Mouse (Mus musculus) small intestine, adult 2 months (tissue): Measurements from ENCODE around the gene Pcsk4. TPM values are rescaled to one million over a fixed set of nuclear protein-coding genes. Genes with fewer than 3 reads are reported as not detected.

ENCODE experiments used
- H3K27ac ChIP-seq: fragments of 200-500 bp; 2 replicates; pipeline ENCODE4 v1.5.1; 2012; ENCODE audit warnings: low read depth, low read length, control low read depth, inconsistent platforms; ENCODE audit not compliant: insufficient read depth
- H3K27me3 ChIP-seq: fragments of 200-500 bp; 2 replicates; pipeline ENCODE4 v1.6.1; 2012; ENCODE audit warnings: mild to moderate bottlenecking, moderate library complexity, low read length, inconsistent platforms; ENCODE audit not compliant: control insufficient read depth, insufficient read depth
- H3K36me3 ChIP-seq: fragments of 200-500 bp; 2 replicates; pipeline ENCODE4 v1.6.1; 2012; ENCODE audit warnings: mild to moderate bottlenecking, low read length, control low read depth, inconsistent platforms; ENCODE audit not compliant: control insufficient read depth, insufficient read depth
- H3K4me1 ChIP-seq: fragments of 200-500 bp; 2 replicates; pipeline ENCODE4 v1.6.1; 2012; ENCODE audit warnings: low read length, inconsistent platforms, mixed read lengths; ENCODE audit not compliant: control insufficient read depth, insufficient read depth, insufficient read length
- H3K4me3 ChIP-seq: fragments of 200-500 bp; 2 replicates; pipeline ENCODE4 v1.5.1; 2012; ENCODE audit warnings: low read depth, mild to moderate bottlenecking, control low read depth, inconsistent platforms, low read length, moderate library complexity
- CTCF ChIP-seq: fragments of 200-500 bp; IDR thresholded peaks from 2 replicates; pipeline ENCODE4 v1.5.1; 2012; ENCODE audit warnings: low read depth, mild to moderate bottlenecking, control low read depth, inconsistent platforms, low read length, moderate library complexity, mixed read lengths; ENCODE audit not compliant: insufficient replicate concordance, insufficient read length; ENCODE audit errors: extremely low read depth
- POLR2A ChIP-seq: fragments of 200-500 bp; IDR thresholded peaks from 2 replicates; pipeline ENCODE4 v1.6.1; 2012; ENCODE audit warnings: low read depth, mild to moderate bottlenecking, control low read depth, inconsistent platforms, low read length, moderate library complexity
- WGBS: fragments of 180-500 bp; shearing (Covaris S2); methylation state at CpG from one replicate; pipeline ENCODE4 v1.1.7; 2018; 5-methylcytosine and 5-hydroxymethylcytosine counted together
- polyA plus RNA-seq: library from polyadenylated mRNA; depleted of rRNA; stranded (reverse); fragments of >200 nt; gene quantifications from 2 replicates; pipeline ENCODE4 v1.2.3, GENCODE M21; 2012

Gene Pcsk4
- polyA plus RNA-seq, 1 experiment = 27.0 TPM

DNA sequence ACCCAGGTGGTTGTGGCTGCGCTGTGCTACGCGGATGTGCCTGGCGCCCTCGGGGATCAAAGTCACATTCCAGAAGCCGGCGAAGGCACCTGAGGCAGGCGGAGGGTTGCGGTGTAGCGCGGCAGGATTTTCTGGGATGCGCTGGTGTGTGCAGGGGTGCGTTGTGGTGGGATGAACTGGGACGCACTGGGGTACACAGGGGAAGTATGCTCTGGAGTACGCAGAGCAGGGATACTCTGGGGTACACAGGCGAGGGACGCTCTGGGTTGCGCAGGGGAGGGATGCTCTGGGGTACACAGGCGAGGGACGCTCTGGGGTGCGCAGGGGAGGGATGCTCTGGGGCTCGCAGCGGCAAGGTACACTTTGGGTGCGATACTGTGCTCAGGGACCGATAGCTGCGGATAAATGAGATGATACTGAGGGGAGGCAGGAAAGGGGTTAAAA is 13.0 kb upstream of the Pcsk4 start:
- no peak overlapping the region for H3K27ac ChIP-seq
- peak overlapping the region; percentile 33 for H3K4me3 ChIP-seq
- H3K36me3 ChIP-seq = no peaks in the 10 kb centered on the region
- H3K27me3 ChIP-seq = peaks cover 2% of the 10 kb centered on the region; the same call in 1 of the 2 replicates
- 4% methylated on average over 26 of the region's 26 CpGs for WGBS
- TF ChIP-seq POLR2A (no peak), CTCF (no peak)
- peaks cover 43% of the 10 kb centered on the region for H3K4me1 ChIP-seq

DNA sequence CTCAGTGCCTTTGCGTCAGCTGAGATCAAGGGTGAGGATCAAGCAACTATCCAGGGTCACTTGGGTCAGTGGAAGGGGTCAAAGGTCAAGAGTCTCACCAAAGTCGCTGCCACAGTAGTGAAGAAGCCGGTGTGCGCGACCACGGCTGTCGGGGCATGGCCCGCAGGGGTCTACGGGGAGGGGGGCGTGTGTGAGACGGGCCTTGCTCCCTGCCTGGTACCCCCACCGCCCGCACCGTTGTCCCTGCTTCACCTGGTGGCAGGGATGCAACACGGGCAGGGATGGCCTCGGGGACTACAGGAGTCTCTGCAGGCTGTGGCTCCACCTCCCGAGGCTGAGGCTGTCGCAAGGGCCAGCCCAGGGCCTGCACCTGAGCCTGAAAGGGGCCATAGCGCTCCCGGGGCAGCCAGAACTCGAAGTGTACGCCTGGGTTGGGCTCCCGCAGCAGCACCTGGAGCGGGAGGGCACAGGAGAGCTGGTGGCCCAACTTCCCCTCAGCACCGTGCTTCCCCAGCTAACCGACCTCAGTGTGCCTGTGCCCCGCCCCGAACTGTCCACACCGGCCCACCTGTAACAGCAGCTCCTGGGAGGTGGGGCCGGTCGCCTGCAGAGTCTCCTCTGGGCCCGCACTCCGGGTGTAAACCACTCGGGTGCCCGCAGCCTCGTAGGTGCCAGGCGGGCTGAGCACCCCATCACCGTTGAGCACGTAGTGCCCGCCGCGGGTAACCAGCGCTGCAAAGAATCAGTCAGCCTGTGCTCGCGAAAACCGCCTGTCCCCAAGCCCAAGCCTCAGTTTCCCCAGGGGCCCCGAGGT is 12.4 kb upstream of the Pcsk4 start:
- Histone ChIP-seq H3K4me3 (peak overlapping the region; percentile 33), H3K27ac (no peak overlapping the region), H3K4me1 (peaks cover 42% of the 10 kb centered on the region), H3K36me3 (no peaks in the 10 kb centered on the region), H3K27me3 (peaks cover 2% of the 10 kb centered on the region; the same call in 1 of the 2 replicates)
- WGBS = 12% methylated on average over 47 of the region's 47 CpGs
- TF ChIP-seq CTCF (no peak), POLR2A (no peak)

DNA sequence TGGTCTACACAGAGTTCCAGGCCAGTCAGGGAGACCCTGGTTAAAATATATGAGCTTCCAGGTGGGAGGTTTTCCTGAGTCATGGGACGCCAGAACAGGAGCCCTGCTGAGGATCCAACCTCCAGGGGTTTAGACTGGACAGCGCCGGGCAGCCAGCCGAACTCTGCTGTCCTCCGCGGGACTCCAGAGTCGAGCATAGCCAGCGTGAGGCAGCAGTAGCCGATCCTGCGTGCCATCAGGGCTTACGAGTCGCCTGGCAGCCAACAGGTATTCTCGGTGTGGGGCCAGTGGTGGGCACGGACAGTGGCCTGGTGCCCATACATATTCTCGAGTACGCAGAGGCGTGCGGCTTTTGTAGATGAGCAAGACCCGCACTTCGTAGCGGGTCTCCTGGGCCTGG is 11.7 kb upstream of the Pcsk4 start:
- no peak overlapping the region for H3K4me3 ChIP-seq
- WGBS = 63% methylated on average over 21 of the region's 21 CpGs
- TF ChIP-seq CTCF = no peak
- peaks cover 42% of the 10 kb centered on the region for H3K4me1 ChIP-seq
- H3K27ac ChIP-seq = no peak overlapping the region
- peaks cover 7% of the 10 kb centered on the region for H3K36me3 ChIP-seq
- H3K27me3 ChIP-seq = peaks cover 2% of the 10 kb centered on the region; the same call in 1 of the 2 replicates

DNA sequence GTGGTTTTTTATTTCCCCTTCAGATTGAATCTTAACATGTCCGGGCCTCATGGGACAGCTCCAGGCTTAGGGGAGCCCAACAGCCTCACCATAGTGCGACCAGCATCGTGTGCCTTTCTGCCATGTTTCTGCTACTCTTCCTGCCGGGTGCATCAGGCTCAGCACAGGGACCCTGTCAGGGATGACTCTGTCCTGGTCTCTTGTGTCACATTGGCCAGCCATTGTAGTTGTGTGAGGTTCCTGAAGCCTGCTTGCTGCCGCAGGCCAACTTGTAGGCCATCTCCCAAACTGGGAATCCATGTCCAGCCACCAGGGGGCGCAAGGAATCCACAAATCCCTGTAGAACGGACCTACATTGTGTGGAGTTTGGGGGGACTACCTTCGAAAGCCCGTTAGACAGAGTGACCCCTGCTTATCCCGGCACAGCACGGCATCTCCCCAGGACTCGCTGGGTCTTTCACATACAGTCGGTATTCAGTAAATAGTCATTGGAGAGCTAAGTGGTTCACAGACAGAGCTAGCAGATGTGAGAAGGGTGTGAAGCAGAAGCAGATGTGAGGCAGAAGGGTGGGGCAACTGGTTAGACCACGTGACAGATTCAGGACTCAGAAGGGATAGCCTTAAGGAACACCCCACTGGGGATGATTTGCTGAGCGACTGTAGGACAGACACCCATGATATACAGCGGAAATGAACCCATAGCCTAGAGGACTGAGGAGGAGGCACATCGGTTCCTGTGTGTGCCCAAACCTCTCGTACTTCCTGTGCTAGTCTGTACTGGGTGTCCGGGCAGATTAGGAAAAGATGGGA is 10.8 kb upstream of the Pcsk4 start:
- Histone ChIP-seq H3K4me3 (no peak overlapping the region), H3K4me1 (peaks cover 36% of the 10 kb centered on the region), H3K27ac (no peak overlapping the region), H3K36me3 (peaks cover 15% of the 10 kb centered on the region), H3K27me3 (peaks cover 2% of the 10 kb centered on the region; the same call in 1 of the 2 replicates)
- 18% methylated on average over 19 of the region's 19 CpGs for WGBS
- TF ChIP-seq POLR2A = no peak
- TF ChIP-seq CTCF = peak; percentile 98

DNA sequence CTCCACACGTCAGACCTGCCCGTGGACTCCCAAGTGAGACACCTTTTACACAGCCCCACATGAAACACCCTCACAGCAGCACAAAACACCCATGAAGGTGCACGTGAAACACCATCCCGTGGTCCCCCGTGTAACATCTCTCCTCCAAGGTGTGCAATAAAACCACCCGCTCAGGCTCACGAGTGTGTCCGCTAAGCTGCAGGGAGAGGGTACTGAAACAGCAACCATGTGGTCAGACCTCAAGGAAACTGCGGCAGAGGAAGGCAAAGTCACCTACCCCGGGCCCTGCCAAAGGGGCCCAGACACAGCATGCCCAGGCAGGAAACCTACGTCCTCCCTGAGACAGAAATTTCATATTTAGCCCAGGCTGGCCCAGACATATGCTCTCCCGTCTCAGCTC is 7.0 kb upstream of the Pcsk4 start:
- TF ChIP-seq POLR2A (no peak), CTCF (no peak)
- no peak overlapping the region for H3K4me3 ChIP-seq
- WGBS = 84% methylated on average over 12 of the region's 12 CpGs

DNA sequence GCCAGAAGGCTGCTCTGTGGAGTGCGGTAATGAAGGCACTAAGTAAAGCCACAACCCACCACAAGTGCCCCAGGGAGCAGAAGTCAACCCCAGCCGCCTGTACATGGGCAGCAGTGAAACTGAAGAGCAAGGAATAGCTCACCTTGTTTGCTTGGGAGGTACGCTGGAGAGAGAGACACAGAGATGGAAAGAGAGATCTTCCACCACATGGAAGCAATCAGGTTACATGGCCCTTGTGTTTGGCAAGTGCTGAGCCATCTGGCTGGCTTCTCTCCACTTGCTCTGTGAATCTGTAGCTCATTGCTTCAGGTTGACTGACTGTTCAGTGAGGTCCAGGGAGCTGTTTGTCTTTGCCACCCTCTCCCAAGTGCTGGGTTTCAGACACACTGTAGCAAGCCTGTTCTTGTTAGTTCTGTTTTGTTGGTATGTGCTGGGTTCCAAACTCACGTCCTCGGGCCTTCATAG is 3.3 kb upstream of the Pcsk4 start:
- Histone ChIP-seq H3K36me3 (peaks cover 28% of the 10 kb centered on the region), H3K27me3 (no peaks in the 10 kb centered on the region), H3K4me3 (peak overlapping the region; percentile 18), H3K4me1 (peaks cover 22% of the 10 kb centered on the region), H3K27ac (peak overlapping the region; percentile 95)
- TF ChIP-seq POLR2A = no peak; the same call in 1 of the 2 replicates
- TF ChIP-seq CTCF = no peak
- 44% methylated on average over 5 of the region's 5 CpGs for WGBS

More for the DNA sequence above, 7.0 kb upstream of the Pcsk4 start:
- no peaks in the 10 kb centered on the region for H3K27me3 ChIP-seq
- H3K36me3 ChIP-seq = peaks cover 28% of the 10 kb centered on the region
- peaks cover 20% of the 10 kb centered on the region for H3K4me1 ChIP-seq
- H3K27ac ChIP-seq = no peak overlapping the region

DNA sequence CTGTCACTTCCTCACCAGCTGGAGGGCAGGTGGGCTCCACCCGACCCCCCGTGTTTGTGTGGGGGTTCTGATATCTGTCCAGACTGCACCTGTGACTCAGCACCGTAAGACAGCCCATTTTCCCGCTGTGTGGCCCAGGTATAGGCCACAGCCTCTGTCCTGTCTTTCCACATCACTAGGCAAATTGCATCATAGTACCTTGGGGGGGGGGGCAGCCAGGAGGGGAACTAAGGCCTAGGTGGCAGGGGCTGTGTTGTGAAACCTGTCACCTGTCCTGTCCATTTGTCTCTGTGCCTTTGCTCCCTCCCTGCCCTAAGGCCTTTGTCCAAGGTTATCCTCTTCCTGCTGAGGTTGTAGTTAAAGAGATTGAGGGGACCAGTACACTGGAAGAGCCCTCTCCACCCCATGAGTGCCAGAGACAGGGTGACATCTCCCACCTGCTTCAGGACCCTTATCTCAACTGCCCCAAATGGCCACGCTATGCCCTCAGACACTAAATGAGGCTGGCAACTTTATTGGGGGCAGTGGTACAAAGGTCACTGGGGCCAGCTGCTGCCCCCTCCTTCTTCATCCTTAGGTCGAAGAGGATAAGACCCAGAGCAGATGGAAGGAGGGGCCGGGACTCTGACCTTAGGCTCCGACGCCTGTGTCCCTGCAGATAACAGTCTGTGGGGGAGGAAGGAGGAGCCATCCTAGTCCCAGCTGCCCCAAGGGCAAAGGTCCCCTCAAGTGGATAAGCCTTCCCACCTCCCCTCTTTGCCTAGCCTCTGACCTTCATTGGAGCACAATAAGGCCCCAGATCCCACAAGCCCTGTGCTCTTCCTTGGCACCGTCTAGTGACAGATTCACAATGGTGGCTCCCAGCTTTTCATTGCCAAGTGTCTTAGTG is 2.6 kb upstream of the Pcsk4 start:
- 21% methylated on average over 10 of the region's 10 CpGs for WGBS
- TF ChIP-seq CTCF = peak; percentile 5; the same call in 1 of the 2 replicates
- peak; percentile 12; the same call in 1 of the 2 replicates for TF ChIP-seq POLR2A
- H3K4me1 ChIP-seq = peaks cover 22% of the 10 kb centered on the region
- peak overlapping the region; percentile 97 for H3K27ac ChIP-seq
- no peaks in the 10 kb centered on the region for H3K27me3 ChIP-seq
- H3K36me3 ChIP-seq = peaks cover 28% of the 10 kb centered on the region
- peak overlapping the region; percentile 87 for H3K4me3 ChIP-seq
